Mouse (Mus musculus) lung, adult 18-20 months (tissue): ENCODE measurements around the gene Bpnt1.

Experiments used
- DNase-seq, 2 experiments: peaks; one replicate each; pipeline ENCODE4 v3.0.0; 2022; ENCODE audit warnings: mixed read lengths in 2 of 2

Bpnt1 gene

DNA sequence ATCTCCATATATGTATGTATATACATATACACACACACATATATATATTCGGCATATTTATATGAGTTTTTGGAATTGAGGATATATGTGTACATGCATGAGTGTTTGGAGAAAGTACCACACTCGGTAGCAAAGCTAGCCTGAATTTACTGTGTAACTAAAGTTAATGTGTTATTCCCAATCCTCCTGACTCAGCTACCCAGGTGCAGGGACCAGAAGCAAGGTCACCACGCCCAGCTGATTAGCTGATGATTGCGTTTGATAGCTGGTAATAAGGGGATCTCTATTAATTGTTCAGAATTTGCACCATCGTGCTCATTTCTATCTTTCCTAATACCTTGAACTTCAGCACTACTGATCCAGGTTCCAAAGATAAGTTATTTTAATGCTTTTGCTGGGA, 1.7 kb downstream of the Bpnt1 start:
- DNase-seq, result no peak

DNA sequence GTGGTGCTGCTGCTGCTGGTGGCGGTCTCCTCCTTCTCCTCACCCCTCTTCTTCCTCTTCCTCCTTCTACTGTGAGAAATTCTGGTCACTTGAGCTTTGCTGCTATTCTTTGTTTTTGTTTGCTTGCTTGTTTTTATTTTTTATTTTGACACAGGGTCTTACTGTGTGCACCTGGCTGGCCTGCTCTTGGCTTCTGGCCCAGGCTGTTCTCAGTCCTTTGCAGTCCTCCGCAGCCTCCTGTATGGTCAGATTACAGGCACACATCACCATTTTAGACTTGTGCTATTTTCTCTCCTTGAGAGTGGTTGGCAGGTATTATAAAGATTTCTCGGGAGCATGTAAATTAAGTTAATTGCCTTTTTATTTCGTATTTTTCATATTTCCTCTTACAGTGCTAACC, 2.2 kb downstream of the Bpnt1 start:
- no peak for DNase-seq

DNA sequence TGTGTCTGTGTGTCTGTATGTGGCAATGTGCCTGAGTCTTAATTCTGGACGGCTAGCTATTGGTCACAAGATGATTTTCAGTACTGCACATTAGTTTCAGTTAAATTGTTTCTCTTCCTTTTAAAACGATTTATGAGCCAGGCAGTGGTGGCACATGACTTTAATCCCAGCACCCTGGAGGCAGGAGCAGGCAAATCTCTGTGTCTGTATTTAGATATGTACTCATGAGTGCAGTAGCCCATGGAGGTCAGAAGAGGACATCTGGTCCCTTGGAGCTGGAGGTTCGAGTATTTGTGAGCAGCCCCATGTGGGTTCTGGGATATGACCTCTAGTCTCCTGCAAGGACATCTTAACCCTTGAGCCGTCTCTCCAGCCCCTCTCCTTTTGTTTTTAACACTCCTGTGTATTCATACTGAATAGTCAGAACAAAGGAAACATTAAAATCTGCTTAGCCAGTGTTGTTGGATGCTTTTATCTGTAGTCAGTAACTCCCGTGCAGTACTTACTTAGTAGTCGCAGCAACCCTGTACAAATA, 3.3 kb downstream of the Bpnt1 start:
- DNase-seq, result no peak

DNA sequence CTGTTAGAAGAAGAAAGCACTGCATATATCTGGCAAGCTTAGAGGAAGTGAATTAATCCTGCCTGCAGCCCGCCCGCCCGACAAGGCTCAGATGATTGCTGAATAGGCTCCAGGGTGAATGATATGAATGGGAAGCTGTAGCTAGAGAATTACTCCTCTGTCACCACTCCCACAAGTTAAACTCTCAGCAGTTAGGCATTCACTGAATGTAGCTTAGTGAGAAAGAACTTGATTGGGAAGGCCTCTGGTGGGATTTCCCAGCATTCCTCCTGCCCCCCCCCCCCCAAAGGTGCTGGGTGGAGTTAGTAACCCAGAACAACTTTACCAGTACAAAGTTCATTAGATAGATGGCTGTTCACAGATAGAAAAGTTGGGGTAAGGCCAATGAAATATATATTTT, 4.6 kb downstream of the Bpnt1 start:
- no peak for DNase-seq

DNA sequence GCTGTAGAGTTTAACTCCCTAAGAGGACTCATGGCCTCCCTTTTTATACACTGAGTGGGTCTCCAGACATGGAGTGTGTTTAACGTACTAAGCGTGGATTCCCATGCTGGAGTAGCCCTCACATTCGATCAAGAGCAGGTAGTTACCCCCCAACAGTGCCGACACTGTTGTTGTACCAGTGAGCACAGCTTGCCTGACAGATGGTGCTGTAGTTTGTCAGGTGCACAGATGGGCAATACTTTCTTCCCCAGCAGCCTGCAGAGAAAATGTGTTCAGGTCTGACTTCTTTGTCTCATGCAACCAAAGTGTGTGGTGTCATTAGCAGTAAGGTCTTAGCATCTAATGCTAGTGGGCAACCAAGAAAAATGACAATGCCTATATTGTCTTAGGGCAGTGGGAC, 10.5 kb downstream of the Bpnt1 start:
- DNase-seq, result no peak

DNA sequence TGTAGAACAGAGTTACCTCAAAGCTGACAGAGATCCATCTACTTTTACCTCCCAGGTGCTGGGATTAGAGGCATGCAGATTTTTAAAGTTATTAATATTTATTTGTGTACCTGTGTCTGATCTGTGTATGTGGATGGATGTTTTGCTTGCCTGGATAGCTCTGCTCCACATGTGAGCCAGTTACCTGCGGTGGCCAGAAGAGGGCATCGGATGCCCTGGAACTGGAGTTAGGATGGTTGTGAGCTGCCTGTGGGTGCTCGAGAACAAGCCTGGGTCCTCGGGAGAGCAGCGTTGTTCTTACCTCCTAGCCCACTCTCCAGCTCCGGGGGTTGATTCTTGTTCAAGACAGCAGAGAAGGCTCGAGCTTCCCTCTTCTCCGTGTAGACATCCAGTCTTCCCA, 11.5 kb downstream of the Bpnt1 start:
- DNase-seq, result no peak

DNA sequence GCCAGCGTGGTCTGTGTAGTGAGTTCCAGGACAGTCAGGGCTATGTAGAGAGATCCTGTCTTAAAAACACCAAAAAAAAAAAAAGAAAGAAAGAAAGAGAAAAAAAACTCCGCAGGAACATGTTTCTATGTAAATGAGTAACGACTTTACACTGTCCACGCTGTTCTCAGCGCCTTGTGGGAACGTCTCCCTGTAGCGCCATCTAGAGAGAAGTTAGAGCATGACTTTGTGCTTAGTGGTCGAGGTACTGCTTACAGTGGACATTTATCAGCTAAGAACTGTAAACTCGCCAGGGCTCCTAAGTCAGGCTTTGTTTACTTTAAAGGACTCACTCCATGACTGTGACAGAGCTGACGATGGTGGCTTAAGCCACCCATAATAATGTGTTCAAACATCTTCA, 14.2 kb downstream of the Bpnt1 start:
- DNase-seq, result no peak

DNA sequence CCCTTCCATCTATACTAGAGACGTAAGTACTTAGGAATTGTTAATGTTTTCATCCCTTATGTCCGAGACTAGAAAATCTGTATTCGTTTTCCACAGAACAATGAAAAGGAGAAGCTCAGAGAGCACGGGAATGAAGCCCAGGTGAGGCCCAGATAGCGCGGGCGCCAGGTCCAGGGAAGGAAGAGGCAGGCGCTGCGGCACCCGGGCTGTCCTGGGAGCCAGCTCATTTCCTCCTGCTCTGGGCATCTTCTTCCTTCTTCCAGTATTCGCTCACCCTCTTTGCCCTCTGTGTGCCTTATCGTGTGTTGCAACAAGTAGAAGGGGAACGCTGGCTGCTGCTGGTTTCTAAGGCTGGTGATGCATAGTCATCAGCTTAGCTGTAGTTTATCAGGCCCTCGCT, 17.8 kb downstream of the Bpnt1 start:
- no peak for DNase-seq

DNA sequence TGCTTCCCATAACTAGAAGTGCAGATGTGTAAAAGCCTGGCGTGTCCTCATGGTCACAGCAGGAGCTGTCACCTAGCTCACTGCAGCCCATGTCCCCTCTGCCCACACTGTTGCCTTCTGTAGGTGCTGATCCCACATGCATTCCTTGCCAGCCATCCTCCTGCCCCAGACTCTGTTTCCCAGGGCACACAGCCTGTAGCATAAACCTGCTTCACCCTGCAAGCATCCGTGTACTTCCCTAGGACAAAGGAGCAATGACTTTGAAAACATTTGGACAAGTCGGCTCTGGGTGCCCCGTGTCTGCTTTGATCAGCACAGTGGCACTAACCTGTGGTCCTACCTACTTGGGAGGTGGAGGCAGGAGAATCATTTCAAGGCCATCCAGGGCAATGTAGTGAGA, 18.7 kb downstream of the Bpnt1 start:
- DNase-seq, result no peak

DNA sequence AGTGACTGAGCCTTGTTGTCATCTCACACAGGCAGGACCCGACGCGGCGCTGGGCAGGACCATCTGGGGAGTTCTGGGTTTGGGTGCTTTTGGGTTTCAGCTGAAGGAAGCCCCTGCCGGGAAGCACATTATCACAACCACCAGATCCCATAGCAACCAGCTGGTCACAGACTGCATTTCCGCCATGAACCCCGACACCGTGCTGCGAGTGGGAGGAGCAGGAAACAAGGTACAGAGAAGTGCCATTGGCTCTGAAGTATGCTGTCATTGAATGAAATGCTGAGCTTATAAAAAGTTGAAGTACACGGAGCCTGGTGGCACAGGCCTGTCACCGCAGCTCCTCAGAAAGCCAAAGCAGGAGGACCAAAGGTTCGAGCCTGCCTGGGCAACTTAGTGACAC, 20.2 kb downstream of the Bpnt1 start:
- no peak for DNase-seq

DNA sequence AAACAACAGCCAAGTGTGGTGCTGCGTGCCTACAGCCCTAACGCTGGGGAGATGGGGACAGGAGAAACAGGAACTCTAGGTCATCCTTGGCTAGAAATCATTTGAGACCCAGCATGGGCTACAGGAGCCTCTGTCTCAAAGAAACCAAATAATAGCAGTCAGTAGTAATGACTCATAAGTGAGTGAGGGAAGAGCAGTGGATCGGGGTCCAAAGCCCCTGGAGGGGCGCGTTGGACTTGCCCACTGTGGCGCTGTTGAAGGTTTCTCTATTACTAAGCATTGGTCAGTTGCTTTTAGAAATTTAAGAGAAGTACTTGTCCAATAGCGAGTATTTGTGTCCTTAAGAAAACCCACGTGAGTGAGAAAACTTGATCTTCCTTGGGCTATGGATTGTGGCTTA, 21.4 kb downstream of the Bpnt1 start:
- DNase-seq, result no peak

DNA sequence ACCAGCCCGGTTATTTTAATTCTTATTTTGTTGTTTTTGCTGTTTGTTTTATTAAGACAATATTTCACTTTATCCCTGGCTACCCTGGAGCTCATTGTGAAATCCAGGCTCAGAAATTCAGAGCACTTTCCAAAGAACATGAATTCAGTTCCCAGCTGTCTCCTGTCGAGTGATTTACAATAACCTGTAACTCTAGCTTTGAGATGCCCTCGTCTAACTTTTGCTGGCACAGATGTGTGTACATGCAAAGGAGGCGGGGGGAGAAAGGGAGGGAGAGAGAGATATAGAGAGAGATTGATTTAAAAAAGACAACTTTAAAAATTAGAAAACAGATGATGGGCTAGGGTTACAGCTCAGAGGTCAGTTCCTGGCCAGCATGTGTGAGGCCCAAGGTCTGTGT, 22.8 kb downstream of the Bpnt1 start:
- no peak for DNase-seq

DNA sequence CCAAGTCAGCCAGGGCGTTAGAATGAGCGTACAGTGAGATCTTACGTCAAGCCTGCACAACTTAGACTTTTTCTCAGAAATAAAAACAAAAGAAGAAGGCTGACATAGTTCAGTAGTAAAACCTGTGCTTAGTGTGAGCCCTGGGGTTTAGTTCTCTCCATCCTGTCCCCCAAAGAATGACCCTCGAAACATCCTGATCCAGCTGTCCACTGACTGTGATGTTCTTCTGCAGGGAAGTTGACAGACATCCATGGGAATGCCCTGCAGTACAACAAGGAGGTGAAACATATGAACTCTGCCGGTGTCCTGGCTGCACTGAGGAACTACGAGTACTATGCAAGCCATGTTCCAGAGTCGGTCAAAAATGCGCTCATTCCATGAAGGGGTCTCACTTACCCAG, 24.3 kb downstream of the Bpnt1 start:
- DNase-seq, result no peak

DNA sequence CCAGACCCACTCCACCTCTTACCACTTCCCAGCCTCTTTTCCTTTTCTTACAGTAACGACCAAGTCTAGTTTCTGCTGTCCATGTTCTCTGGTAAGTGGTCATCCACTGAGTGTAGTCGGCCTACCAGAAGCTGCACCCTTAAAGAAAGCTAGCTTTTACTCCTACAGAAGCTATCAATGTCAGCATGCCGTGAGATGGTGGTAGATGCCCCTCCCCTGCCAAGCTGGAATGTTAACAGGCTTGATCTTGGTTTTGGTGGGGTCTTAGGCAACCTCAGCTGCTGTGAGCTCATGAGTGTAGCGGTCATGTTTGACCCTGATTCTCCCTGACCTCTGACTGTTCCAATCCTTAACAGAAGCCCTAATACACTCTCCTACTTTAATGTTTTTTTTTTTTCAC, 26.3 kb downstream of the Bpnt1 start:
- no peak for DNase-seq

DNA sequence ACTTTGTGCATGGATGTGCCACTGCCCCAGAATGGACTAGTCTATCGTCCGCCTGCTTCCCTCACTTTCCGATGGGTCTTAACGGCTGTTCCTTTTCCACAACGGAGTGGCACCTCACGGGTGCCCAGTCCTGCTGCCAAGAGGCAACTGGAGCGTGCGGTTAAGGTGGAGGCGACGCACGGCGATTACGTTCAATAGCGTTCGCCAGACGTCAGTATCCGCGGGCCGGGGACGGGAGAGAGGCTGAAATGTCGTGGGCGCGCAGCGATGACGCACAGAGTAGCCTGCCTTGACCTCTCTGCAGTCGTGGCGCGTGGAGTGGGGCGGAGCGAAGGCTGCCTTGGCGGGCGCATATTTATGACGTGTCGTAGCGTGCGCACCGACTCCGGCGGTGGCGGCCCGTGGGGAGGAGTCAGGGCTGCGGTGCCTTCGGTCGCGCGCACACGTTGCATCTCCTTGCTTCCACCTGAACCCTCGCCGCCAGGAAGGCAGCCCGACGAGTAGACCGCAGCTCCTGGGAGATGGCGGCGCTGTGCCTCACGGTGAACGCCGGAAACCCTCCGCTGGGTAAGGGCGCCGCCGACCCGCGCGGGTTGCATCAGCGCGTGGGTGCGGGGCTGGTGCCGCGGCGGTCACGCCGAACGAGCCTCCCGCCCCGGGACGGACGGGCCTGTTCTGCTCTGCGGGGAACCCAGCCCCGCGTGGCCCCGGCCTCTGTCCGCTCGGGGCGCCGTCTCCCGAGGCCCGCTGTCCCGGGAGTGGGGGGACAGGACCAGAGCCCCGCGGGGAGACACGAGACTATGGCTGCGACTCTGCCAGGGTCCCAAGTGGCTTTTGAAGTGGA, 30.9 kb downstream of the Bpnt1 start, which contains the start of gene Eprs:
TSS of gene Eprs (plus strand) at position 368 of the 844 bp plus-strand sequence.
- peak; percentile 99 for DNase-seq

DNA sequence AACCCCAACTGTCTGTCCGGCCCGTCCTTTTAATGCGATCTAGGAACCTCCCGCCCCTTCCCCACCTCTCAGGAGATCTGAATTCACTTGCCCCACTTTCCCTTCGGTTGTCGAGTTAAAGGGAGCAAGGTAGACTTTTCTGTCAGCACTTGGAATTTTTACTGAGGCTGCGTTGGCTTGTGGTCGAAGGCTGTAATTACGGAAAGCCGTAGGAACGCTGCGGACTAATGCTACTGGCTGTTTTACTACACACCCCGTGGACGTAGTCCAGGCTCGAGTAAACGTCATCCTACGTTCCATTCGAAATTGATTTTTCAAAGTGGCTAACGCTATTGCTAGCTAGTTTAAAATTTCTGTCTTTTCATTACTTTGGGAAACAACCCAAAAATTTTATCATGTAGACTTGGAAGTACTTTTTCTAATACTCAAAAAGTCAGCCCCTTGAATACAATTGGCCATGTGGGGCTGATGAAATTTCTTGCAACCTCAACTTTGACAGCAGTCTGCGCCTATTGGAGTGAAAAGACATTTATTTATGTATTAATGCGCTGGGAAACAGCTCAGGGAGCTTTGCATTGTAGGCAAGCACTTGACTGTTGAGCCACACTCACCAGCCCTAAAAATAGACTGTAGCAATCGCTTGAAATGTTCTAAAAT, 31.7 kb downstream of the Bpnt1 start:
- peak; percentile 30 to 62 for DNase-seq

DNA sequence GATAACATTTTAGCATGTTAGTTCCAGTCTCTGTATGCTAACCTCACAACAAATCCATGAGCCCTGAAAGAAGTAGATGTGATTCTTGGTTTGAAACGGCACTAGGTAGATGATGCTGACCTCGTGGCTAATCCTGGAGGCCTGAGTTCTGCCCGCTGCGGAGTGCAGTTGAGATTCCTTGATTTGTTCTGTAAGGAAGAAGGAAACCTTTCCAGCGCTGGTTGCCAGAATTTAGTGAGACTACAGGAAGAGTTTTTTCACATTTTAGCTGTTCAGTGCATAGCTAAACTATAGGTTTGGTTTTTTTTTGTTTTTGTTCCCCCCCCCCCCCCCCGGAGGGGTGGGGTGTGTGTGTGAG, 32.2 kb downstream of the Bpnt1 start:
- no peak for DNase-seq

DNA sequence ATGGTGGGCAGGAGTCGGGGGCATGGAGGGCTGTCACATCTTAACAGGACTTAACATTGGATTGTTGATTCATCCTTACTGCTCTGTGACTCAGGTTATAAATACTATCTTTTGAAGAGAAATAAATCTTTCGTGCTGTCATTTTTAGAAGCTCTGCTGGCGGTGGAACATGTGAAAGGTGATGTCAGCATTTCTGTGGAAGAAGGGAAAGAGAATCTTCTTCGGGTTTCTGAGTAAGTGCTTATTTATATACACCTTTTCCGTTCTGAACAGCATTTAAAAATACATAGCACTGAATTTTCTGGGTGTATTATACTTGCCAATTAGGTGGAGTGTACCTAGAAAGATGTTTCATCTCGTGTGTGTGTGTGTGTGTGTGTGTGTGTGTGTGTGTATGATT, 35.4 kb downstream of the Bpnt1 start:
- DNase-seq, result no peak

DNA sequence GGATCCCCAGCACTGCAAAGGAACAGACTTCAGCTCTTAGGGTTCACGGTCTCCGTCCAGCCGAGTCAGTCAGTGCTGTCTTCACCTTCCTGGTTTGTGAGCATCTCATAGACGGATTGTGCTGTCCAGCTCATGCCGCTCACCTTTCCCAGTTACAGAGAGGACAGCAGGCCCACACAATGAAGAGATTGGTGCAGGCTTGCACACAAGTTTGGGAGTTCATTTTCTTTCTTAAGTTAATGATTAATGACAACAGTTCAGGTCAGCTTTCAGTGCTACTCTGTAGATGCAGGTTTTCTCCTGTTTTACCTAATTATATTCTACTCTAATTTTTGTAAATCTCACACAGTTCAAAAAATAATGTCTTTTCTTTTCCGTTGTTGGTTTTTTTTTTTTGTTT, 38.0 kb downstream of the Bpnt1 start:
- DNase-seq, result no peak

DNA sequence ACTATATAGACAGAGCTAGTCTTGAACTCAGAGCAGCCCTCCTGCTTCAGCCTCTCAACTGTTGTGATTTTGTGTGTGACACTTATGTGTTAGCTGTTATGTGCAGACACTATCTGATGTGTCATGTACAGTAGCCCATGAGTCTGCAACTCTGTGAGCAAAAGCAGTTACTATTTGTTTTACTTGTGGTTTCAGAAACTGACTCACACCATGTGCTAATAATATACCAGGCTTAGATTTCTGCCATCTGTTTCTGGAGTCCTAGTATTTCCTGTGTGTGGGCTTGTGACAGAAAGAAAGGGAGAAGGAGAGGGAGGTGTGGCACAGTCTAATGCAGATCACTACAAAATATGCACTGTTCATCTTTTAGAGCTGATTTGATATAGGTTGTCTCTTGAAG, 44.4 kb downstream of the Bpnt1 start:
- no peak for DNase-seq

DNA sequence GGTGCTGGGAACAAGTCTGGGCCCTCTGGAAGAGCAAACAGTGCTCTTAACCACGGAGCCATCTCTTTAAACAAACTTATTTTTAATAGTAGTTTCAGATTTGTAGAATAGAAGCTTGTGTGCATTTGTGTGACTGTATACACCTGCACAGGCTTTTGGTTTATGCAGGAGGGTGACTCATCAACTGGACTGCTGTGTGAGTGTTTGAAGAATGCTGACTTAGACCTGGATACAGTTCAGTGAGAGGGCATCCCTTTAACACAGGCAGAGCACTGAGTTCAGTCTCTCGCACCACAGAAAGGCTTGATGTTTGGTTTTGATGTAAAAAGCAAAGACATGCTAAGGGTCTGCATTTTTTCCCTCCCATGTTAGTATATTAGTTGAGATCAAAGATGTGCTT, 45.5 kb downstream of the Bpnt1 start:
- DNase-seq, result no peak

DNA sequence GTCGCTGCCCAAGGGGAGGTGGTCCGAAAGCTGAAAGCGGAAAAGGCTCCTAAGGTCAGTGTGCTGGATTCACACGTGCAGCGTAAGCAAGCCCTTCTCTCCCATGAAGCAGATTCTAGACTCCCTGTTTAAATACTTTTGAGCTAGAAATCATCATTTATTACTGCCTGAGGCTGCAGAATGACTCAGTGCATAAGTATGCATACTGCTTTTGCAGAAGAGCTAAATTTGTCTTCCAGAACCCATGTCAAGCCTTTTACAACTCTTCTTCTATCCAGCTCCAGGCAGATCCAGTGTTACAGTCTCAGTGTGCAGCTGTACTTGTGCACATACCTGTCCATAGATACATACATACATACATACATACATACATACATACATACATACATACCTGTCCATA, 69.7 kb downstream of the Bpnt1 start:
- no peak for DNase-seq

DNA sequence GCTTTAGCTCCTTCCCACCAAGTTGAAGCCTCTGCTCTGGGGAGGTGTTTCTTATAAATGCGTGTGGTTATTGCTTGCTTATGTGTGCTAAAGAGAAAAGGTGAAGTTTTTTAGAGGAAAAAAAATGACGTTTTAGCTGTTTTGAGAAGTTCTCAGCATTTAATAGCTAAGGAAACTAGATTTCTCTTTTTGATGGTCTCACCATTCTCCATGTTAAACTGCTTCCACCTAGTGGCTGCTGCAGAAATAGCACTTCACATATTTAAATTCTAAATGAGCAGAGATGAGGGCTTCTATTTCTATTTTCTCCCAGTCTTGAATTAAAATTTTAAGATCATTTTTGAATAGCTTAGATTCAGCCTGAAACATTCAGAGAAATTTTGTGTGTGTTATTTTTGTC, 72.1 kb downstream of the Bpnt1 start:
- DNase-seq, result peak in 1 of 2 experiments; percentile 10

DNA sequence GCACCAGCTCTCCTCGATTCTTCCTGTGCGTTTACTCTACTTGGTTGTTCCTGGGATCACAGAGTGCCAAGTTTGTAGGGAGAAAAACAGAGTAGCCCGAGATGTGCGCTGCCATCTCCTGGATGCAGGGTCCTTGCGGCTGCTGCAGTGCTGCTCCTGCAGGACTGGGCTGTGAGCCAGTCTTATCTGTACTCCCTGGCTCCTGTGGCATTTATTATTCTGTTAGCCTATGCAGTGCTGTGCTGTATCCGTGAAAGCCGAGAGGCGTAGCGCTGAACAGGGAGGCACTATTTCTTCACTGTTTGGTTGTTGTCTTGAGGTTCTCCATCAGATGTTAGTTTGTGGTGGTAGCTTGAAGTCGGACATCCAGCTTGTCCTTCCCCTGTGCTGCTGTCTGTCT, 74.0 kb downstream of the Bpnt1 start:
- DNase-seq, result no peak
